In the genomic region with DNA sequence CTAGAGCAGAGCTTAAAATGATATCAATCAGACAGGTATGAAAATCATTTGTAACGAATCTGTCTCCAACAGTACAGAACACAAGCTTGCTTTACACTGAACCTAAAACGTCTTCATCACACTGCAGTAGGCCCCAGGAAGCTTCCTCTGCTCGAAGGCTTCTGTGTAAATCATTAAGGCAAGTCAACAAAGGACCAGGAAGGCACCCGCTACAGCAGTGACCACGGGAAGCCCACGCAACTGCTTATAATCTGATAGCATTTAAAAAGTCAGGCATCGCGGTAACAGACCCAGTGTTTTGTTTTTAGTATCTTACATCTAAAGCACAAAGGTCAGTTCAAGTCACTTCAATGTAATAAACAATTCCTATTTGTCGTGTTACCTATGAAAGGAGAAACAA, we compare ENCODE assay signal across 14 mouse cellular contexts.
DNase-seq lines count a peak whose midpoint lies in the region; ATAC-seq and TF ChIP-seq lines count a peak whose summit lies in the region.
"Had no signal": no experiment of that assay in that cellular context is flagged by ENCODE, and none has a peak within 500 bp of the region (broad histone marks: within the 10 kb centered on the region; RNA-seq: fewer than 3 reads in every experiment).

No protein-coding gene starts in this region.

- intact Hi-C loops in heart, adult 2 months (cut with DNase I) = loop anchor here (5.0 kb wide), 1 partner anchor 73 kb away; a partner anchor contains a TSS
- intact Hi-C loops in heart, postnatal 25 days (cut with DNase I) = no loop called here

- H3K36me3 ChIP-seq in heart, adult 2 months (ENCODE audit: control insufficient read depth, insufficient read depth, low read length) = peaks cover 19% of the 10 kb centered on the region
- H3K36me3 ChIP-seq in heart, embryonic 12.5 days = peaks cover 49% of the 10 kb centered on the region
- H3K36me3 ChIP-seq in kidney, postnatal 0 days (ENCODE audit: insufficient read depth, low read length) = peaks cover 16% of the 10 kb centered on the region; the same call in 1 of the 2 replicates
- H3K36me3 ChIP-seq in intestine, postnatal 0 days (ENCODE audit: control insufficient read depth, insufficient read depth) = peaks cover 28% of the 10 kb centered on the region

- H3K4me3 ChIP-seq in heart, adult 2 months = no peak overlapping the region
- no peak overlapping the region for H3K4me3 ChIP-seq in heart, embryonic 12.5 days
- H3K4me3 ChIP-seq in kidney, postnatal 0 days (replicated peaks; ENCODE audit: low read depth, low read length) = no peak overlapping the region
- H3K4me3 ChIP-seq in intestine, postnatal 0 days (ENCODE audit: low read depth, low read length) = no peak overlapping the region
- H3K4me3 ChIP-seq: liver, embryonic 15.5 days; stomach, embryonic 15.5 days had no signal

- peak; percentile 41; the same call in 1 of the 2 replicates for TF ChIP-seq POLR2A in heart, adult 2 months (IDR thresholded peaks at IDR 0.05; ENCODE audit: insufficient read depth, low read depth, low read length)

- peaks cover 1% of the 10 kb centered on the region for H3K4me1 ChIP-seq in heart, adult 2 months (ENCODE audit: control insufficient read depth, insufficient read depth, low read length)
- no peaks in the 10 kb centered on the region for H3K4me1 ChIP-seq in heart, embryonic 12.5 days (replicated peaks)
- no peaks in the 10 kb centered on the region for H3K4me1 ChIP-seq in kidney, postnatal 0 days (replicated peaks; ENCODE audit: insufficient read depth, low read length)
- no peaks in the 10 kb centered on the region for H3K4me1 ChIP-seq in intestine, postnatal 0 days (replicated peaks; ENCODE audit: control insufficient read depth, insufficient read depth, low read length)
- H3K4me1 ChIP-seq: liver, embryonic 15.5 days; stomach, embryonic 15.5 days had no signal

- 43% methylated on average over 9 of the region's 9 CpGs for WGBS in heart, adult 2 months
- 70% methylated on average over 9 of the region's 9 CpGs for WGBS in heart, embryonic 12.5 days
- WGBS in kidney, postnatal 0 days = 8% methylated on average over 9 of the region's 9 CpGs
- WGBS in intestine, postnatal 0 days = 27% methylated on average over 9 of the region's 9 CpGs

- no peak for ATAC-seq in heart, embryonic 12.5 days (ENCODE audit: insufficient number of reproducible peaks, low FRiP score)
- ATAC-seq in kidney, postnatal 0 days (replicated peaks; ENCODE audit: low FRiP score, low read depth) = 0 out of 2 replicates have a peak, but pooled peaks have one; percentile 36
- no peak for ATAC-seq in intestine, postnatal 0 days

- peak; percentile 90 for TF ChIP-seq EP300 in heart, adult 2 months (IDR thresholded peaks at IDR 0.05; ENCODE audit: insufficient read depth, low read depth, low read length)

- H3K9ac ChIP-seq in heart, adult 2 months (ENCODE audit: low read depth, low read length) = no peak overlapping the region
- no peak overlapping the region for H3K9ac ChIP-seq in heart, embryonic 12.5 days
- no peak overlapping the region for H3K9ac ChIP-seq in kidney, postnatal 0 days (ENCODE audit: low read depth, low read length)
- no peak overlapping the region for H3K9ac ChIP-seq in intestine, postnatal 0 days (ENCODE audit: low read depth, low read length)
- H3K9ac ChIP-seq: liver, embryonic 15.5 days; stomach, embryonic 15.5 days had no signal

- no peak for TF ChIP-seq CTCF in heart, adult 2 months (IDR thresholded peaks at IDR 0.05)
- no peak for TF ChIP-seq CTCF in kidney, postnatal 0 days (IDR thresholded peaks at IDR 0.05; ENCODE audit: low read depth)
- TF ChIP-seq CTCF in intestine, postnatal 0 days (IDR thresholded peaks at IDR 0.05; ENCODE audit: low read depth) = no peak

- DNase-seq in heart, adult 2 months = peak in 1 of 2 experiments; percentile 52
- DNase-seq in heart, adult 8-10 months (ENCODE audit: low spot score) = peak; percentile 73
- DNase-seq in heart, postnatal 25 days (ENCODE audit: low spot score) = peak; percentile 27
- peak; percentile 77 for DNase-seq in kidney, postnatal 0 days (ENCODE audit: low spot score)
- no peak for DNase-seq in Muller cell, postnatal 12 days (ENCODE audit: inconsistent ontology term)
- no peak for DNase-seq in urinary bladder, postnatal 4 days (ENCODE audit: low spot score in 2 of 2)
- DNase-seq: adrenal gland, postnatal 10 days; layer of hippocampus, postnatal 36 days; right cerebral cortex, postnatal 4 days; thymus, postnatal 25 days had no signal

- no peaks in the 10 kb centered on the region for H3K9me3 ChIP-seq in heart, embryonic 12.5 days (replicated peaks)
- H3K9me3 ChIP-seq in kidney, postnatal 0 days (replicated peaks; ENCODE audit: low read length) = no peaks in the 10 kb centered on the region
- H3K9me3 ChIP-seq in intestine, postnatal 0 days (ENCODE audit: control insufficient read depth) = no peaks in the 10 kb centered on the region
- H3K9me3 ChIP-seq: liver, embryonic 15.5 days; stomach, embryonic 15.5 days had no signal

- H3K27ac ChIP-seq in heart, adult 2 months = peak overlapping the region; percentile 82
- H3K27ac ChIP-seq in heart, embryonic 12.5 days (ENCODE audit: poor library complexity, severe bottlenecking) = no peak overlapping the region
- peak overlapping the region; percentile 62 for H3K27ac ChIP-seq in kidney, postnatal 0 days
- H3K27ac ChIP-seq in intestine, postnatal 0 days (ENCODE audit: low read depth, low read length) = no peak overlapping the region
- H3K27ac ChIP-seq: liver, embryonic 15.5 days; stomach, embryonic 15.5 days had no signal

- no peaks in the 10 kb centered on the region for H3K79me2 ChIP-seq in heart, adult 2 months (replicated peaks; ENCODE audit: control insufficient read depth, insufficient read depth, low read length)

- no peak overlapping the region for H3K4me2 ChIP-seq in heart, embryonic 12.5 days
- no peak overlapping the region for H3K4me2 ChIP-seq in kidney, postnatal 0 days (ENCODE audit: low read length)
- H3K4me2 ChIP-seq in intestine, postnatal 0 days (replicated peaks; ENCODE audit: low read depth) = no peak overlapping the region
- H3K4me2 ChIP-seq: liver, embryonic 15.5 days; stomach, embryonic 15.5 days had no signal

- no peaks in the 10 kb centered on the region for H3K27me3 ChIP-seq in heart, adult 2 months (ENCODE audit: control insufficient read depth, insufficient read depth, low read length)
- no peaks in the 10 kb centered on the region for H3K27me3 ChIP-seq in heart, embryonic 12.5 days (replicated peaks)
- H3K27me3 ChIP-seq in kidney, postnatal 0 days (ENCODE audit: insufficient read depth, low read length) = no peaks in the 10 kb centered on the region
- H3K27me3 ChIP-seq in intestine, postnatal 0 days (replicated peaks; ENCODE audit: control insufficient read depth, insufficient read depth, low read length) = no peaks in the 10 kb centered on the region
- H3K27me3 ChIP-seq: liver, embryonic 15.5 days; stomach, embryonic 15.5 days had no signal

Comparison
In these comparisons a context has a peak if more than half of its experiments do, and no peak if none do; other contexts are left out.
1. H3K27ac ChIP-seq: peak in heart, adult 2 months (single experiment) and kidney, postnatal 0 days (single experiment); none in heart, embryonic 12.5 days (single experiment) and intestine, postnatal 0 days (single experiment).
2. DNase-seq: peak in heart, adult 8-10 months (single experiment), heart, postnatal 25 days (single experiment) and kidney, postnatal 0 days (single experiment); none in Muller cell, postnatal 12 days (single experiment) and urinary bladder, postnatal 4 days (0 of 2).